Mouse (Mus musculus): Measurements from ENCODE around the gene Smad6.

- no peak for TF ChIP-seq CTCF (IDR thresholded peaks at IDR 0.05; ENCODE audit: low read depth)
- no peak for TF ChIP-seq EP300 (IDR thresholded peaks at IDR 0.05; ENCODE audit: low read depth)
These were observed 31.9 kb upstream of the Smad6 start for GRCm38 (mm10) chr9:64053786-64054185.
